Mouse (Mus musculus) hindbrain, postnatal 0 days (tissue): ENCODE measurements around the gene Setd2. TPM values are rescaled to one million over a fixed set of nuclear protein-coding genes. Genes with fewer than 3 reads are reported as not detected.
A peak's percentile ranks its signal among the peaks of the same experiment; 100 is the strongest.

Experiments used
- ATAC-seq: fragments of 200-750 bp; cut with Nextera tagmentation; 2 replicates; pipeline ENCODE4 v1.8.0; 2017; ENCODE audit warnings: mild to moderate bottlenecking, moderate TSS enrichment, moderate library complexity
- DNase-seq: peaks from one replicate; pipeline ENCODE4 v3.0.0-alpha.2; 2015; ENCODE audit warnings: low spot score
- H3K27ac ChIP-seq: fragments of 300-500 bp; sonication (generic); 2 replicates; pipeline ENCODE4 v1.5.1; 2014; ENCODE audit warnings: mild to moderate bottlenecking
- H3K27me3 ChIP-seq: fragments of 300-500 bp; sonication (generic); 2 replicates; pipeline ENCODE4 v1.6.1; 2014; ENCODE audit warnings: low read length, mixed read lengths; ENCODE audit not compliant: insufficient read depth
- H3K36me3 ChIP-seq: fragments of 300-500 bp; sonication (generic); 2 replicates; pipeline ENCODE4 v1.6.1; 2014; ENCODE audit warnings: low read length, mixed read lengths; ENCODE audit not compliant: insufficient read depth
- H3K4me1 ChIP-seq: fragments of 300-500 bp; sonication (generic); 2 replicates; pipeline ENCODE4 v1.6.1; 2014; ENCODE audit warnings: antibody characterized with exemption, low read length, mixed read lengths; ENCODE audit not compliant: insufficient read depth
- H3K4me2 ChIP-seq: fragments of 300-500 bp; sonication (generic); 2 replicates; pipeline ENCODE4 v1.6.1; 2014; ENCODE audit warnings: low read depth, mild to moderate bottlenecking, low read length, moderate library complexity, mixed read lengths
- H3K4me3 ChIP-seq: fragments of 300-500 bp; sonication (generic); 2 replicates; pipeline ENCODE4 v1.5.1; 2014; ENCODE audit warnings: low read length
- H3K9ac ChIP-seq: fragments of 300-500 bp; sonication (generic); replicated peaks from 2 replicates; pipeline ENCODE4 v1.6.1; 2014; ENCODE audit warnings: mild to moderate bottlenecking, low read length, moderate library complexity, mixed read lengths
- H3K9me3 ChIP-seq: fragments of 300-500 bp; sonication (generic); 2 replicates; pipeline ENCODE4 v1.6.1; 2016; ENCODE audit warnings: low read length, mixed read lengths
- CTCF ChIP-seq: IDR thresholded peaks from 2 replicates; pipeline ENCODE4 v1.5.1; 2016; ENCODE audit warnings: antibody characterized with exemption, control low read depth, low read depth
- WGBS: fragments of 180-500 bp; shearing (Covaris S2); extraction: QIAGEN DNeasy Blood & Tissue Kit; methylation state at CpG from one replicate; pipeline ENCODE4 v1.1.7; 2014; 5-methylcytosine and 5-hydroxymethylcytosine counted together
- polyA plus RNA-seq: library from polyadenylated mRNA; unstranded; fragments of >200 nt; fragmentation: Nextera tagmentation; extraction: Ambion mirVana; gene quantifications from 2 replicates; pipeline ENCODE4 v1.2.1, GENCODE M21; 2015
- total RNA-seq: library from RNA; depleted of rRNA; stranded (reverse); fragments of >200 nt; gene quantifications from 2 replicates; pipeline ENCODE4 v1.2.3, GENCODE M21; 2014

Setd2 gene
- total and polyA plus RNA-seq, 2 experiments from 2014 or later, result 24.7 to 64.9 TPM

- Histone ChIP-seq H3K27me3 (no peaks in the 10 kb centered on the region), H3K4me3 (peak overlapping the region; percentile 71), H3K36me3 (no peaks in the 10 kb centered on the region), H3K9me3 (no peaks in the 10 kb centered on the region), H3K27ac (no peak overlapping the region), H3K9ac (peak overlapping the region; percentile 63), H3K4me1 (peaks cover 26% of the 10 kb centered on the region), H3K4me2 (peak overlapping the region; percentile 98)
- TF ChIP-seq CTCF, result no peak
- ATAC-seq (no peak), DNase-seq (no peak)
- 19% methylated on average over 14 of the region's 14 CpGs for WGBS
Observed at GRCm38 (mm10) chr9:110652963-110653654, 120.7 kb downstream of the Setd2 start.

GRCm38 (mm10) chr9:110653655-110654461 lies 121.5 kb downstream of the Setd2 start, which contains the start of gene Nbeal2:
Gene Nbeal2 (minus strand): TSS chr9:110654161.
- WGBS, result under 1% methylated on average over 61 of the region's 75 CpGs

DNA sequence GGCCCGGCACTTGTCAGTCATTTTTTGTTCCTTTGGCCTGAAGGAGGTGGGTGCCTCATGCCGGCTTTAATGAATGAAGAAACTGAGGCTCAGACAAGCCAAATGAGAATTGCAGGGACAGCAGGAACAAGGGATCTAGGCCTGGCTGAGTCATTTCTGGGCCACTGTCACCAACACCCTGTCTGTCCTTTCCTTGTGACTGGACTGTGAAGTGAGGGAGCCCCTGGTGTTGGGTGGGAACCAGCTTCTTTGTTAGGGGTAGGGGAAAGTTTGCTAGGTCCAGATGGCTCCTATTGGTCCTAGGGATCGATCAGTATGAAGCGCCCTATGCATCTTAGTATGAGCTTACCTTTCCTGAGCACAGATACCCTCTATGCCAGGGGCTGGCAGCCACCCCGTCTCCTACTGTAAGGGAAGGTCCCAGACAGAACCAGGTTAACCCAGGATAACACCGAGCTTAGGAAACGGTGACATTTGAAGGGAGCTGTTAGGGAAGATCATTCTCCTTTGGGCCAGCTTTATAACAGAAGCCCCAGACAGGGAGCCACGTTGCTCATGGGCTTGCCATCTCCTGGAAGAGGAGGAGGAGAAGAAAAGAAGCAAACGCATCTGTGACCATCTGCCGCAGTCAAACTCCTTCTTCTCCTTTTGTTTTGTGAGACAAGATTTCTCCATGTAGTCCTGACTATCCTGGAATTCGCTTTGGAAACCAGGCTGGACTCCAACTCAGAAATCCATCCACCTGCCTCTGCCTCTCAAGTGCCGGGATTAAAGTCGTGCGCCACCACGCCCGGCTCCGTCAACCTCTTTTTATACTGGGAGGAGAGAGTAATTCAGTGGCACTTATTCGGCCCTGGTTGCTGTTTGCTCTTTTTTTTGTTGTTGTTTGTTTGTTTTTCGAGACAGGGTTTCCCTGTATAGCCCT lies 122.6 kb downstream of the Setd2 start:
- WGBS, result 84% methylated on average over 19 of the region's 19 CpGs
- H3K27ac ChIP-seq, result no peak overlapping the region
- no peaks in the 10 kb centered on the region for H3K36me3 ChIP-seq
- peak overlapping the region; percentile 71; the same call in 1 of the 2 replicates for H3K4me3 ChIP-seq
- H3K9ac ChIP-seq, result no peak overlapping the region
- no peak for DNase-seq
- peak overlapping the region; percentile 98 for H3K4me2 ChIP-seq
- no peaks in the 10 kb centered on the region for H3K27me3 ChIP-seq
- ATAC-seq, result no peak
- H3K4me1 ChIP-seq, result peaks cover 26% of the 10 kb centered on the region
- H3K9me3 ChIP-seq, result no peaks in the 10 kb centered on the region
- no peak for TF ChIP-seq CTCF

More at GRCm38 (mm10) chr9:110653655-110654461, 121.5 kb downstream of the Setd2 start, which contains the start of gene Nbeal2:
- peaks cover 26% of the 10 kb centered on the region for H3K4me1 ChIP-seq
- DNase-seq, result peak; percentile 83
- peak within 1 kb of the TSS; percentile 33 for H3K27ac ChIP-seq
- no peaks in the 10 kb centered on the region for H3K36me3 ChIP-seq
- no peaks in the 10 kb centered on the region for H3K9me3 ChIP-seq
- peak within 1 kb of the TSS; percentile 71 for H3K4me3 ChIP-seq
- peak; percentile 71 for ATAC-seq
- H3K9ac ChIP-seq, result peak within 1 kb of the TSS; percentile 63
- H3K4me2 ChIP-seq, result peak within 1 kb of the TSS; percentile 98
- no peak; the same call in 1 of the 2 replicates for TF ChIP-seq CTCF
- no peaks in the 10 kb centered on the region for H3K27me3 ChIP-seq

GRCm38 (mm10) chr9:110655651-110656007 lies 123.2 kb downstream of the Setd2 start:
- DNase-seq (no peak), ATAC-seq (no peak)
- TF ChIP-seq CTCF, result no peak
- H3K9ac ChIP-seq, result peak overlapping the region; percentile 61; the same call in 1 of the 2 replicates
- H3K27me3 ChIP-seq, result no peaks in the 10 kb centered on the region
- H3K9me3 ChIP-seq, result no peaks in the 10 kb centered on the region
- peak overlapping the region; percentile 72 for H3K4me2 ChIP-seq
- H3K36me3 ChIP-seq, result no peaks in the 10 kb centered on the region
- peak overlapping the region; percentile 94 for H3K27ac ChIP-seq
- peaks cover 26% of the 10 kb centered on the region for H3K4me1 ChIP-seq
- WGBS, result 87% methylated on average over 10 of the region's 10 CpGs
- H3K4me3 ChIP-seq, result peak overlapping the region; percentile 56

- under 1% methylated on average over 52 of the region's 52 CpGs for WGBS
- peak within 1 kb of the TSS; percentile 72 for H3K4me2 ChIP-seq
- no peaks in the 10 kb centered on the region for H3K9me3 ChIP-seq
- ATAC-seq (peak; percentile 97), DNase-seq (peak; percentile 97)
- no peaks in the 10 kb centered on the region for H3K36me3 ChIP-seq
- peak within 1 kb of the TSS; percentile 61 for H3K9ac ChIP-seq
- no peaks in the 10 kb centered on the region for H3K27me3 ChIP-seq
- H3K27ac ChIP-seq, result peak within 1 kb of the TSS; percentile 94
- peak within 1 kb of the TSS; percentile 56 for H3K4me3 ChIP-seq
- peaks cover 26% of the 10 kb centered on the region for H3K4me1 ChIP-seq
- TF ChIP-seq CTCF, result peak; percentile 44
Observed at GRCm38 (mm10) chr9:110656249-110657221, 124.1 kb downstream of the Setd2 start, which contains the start of gene Ccdc12. Gene Ccdc12 (plus strand): TSS chr9:110656503.
